Mouse (Mus musculus) left cerebral cortex, adult 2 months (tissue): ENCODE data around the gene Sirpb1a. TPM values are rescaled to one million over a fixed set of nuclear protein-coding genes. Genes with fewer than 3 reads are reported as not detected.
"Not testable (repeated sequence)": the region's sequence is repeated elsewhere in the genome, so short reads cannot be mapped to it uniquely, and the experiment has no call there.

Experiments
- DNase-seq, 2 experiments: peaks; one replicate each; pipeline ENCODE4 v3.0.0; 2021 to 2022; ENCODE audit warnings: low spot score in 2 of 2, mixed read lengths in 1 of 2; ENCODE audit errors: extremely low spot score in 1 of 2
- H3K27ac ChIP-seq: fragments of 200-600 bp; 2 replicates; pipeline ENCODE4 v1.8.1; 2022
- H3K4me3 ChIP-seq: fragments of 200-600 bp; 2 replicates; pipeline ENCODE4 v1.8.1; 2022
- CTCF ChIP-seq: fragments of 200-600 bp; IDR thresholded peaks from 2 replicates; pipeline ENCODE4 v1.8.1; 2022; ENCODE audit warnings: antibody characterized with exemption, mild to moderate bottlenecking, moderate library complexity
- intact Hi-C: fragments of 180-260 bp; cut with DNase I; formaldehyde crosslinking; loops from one replicate; pipeline ENCODE4 v1.15.1; 2025
- long read RNA-seq, 2 experiments: library from polyadenylated mRNA; stranded (forward); transcript quantifications; one replicate each; pipeline ENCODE4 v2.0.0; 2021; ENCODE audit warnings: borderline mapping rate in 2 of 2
- total RNA-seq, 2 experiments: library from RNA; stranded (reverse); gene quantifications; 2 replicates each; pipeline ENCODE4 v1.2.3; 2021

Gene Sirpb1a
- total RNA-seq = not detected
- long read RNA-seq, experiment 1 = 0 reads
- long read RNA-seq, experiment 2 = 0 reads

GRCm38 (mm10) chr3:15426447-15426846, at the start of gene Sirpb1a:
Sirpb1a (minus strand) TSS chr3:15426520.
- H3K27ac ChIP-seq, intact Hi-C loops, H3K4me3 ChIP-seq, DNase-seq: not testable (repeated sequence)

GRCm38 (mm10) chr3:15474831-15475230, 48.5 kb upstream of the Sirpb1a start:
- H3K27ac ChIP-seq, DNase-seq, intact Hi-C loops, H3K4me3 ChIP-seq: not testable (repeated sequence)

- intact Hi-C loops, H3K4me3 ChIP-seq, DNase-seq, H3K27ac ChIP-seq: not testable (repeated sequence)
Observed at GRCm38 (mm10) chr3:15470158-15470557, 43.8 kb upstream of the Sirpb1a start.

GRCm38 (mm10) chr3:15443936-15444335, 17.6 kb upstream of the Sirpb1a start:
- H3K27ac ChIP-seq, H3K4me3 ChIP-seq, intact Hi-C loops, DNase-seq: not testable (repeated sequence)

GRCm38 (mm10) chr3:15439844-15440243, 13.5 kb upstream of the Sirpb1a start:
- H3K27ac ChIP-seq, DNase-seq, H3K4me3 ChIP-seq, intact Hi-C loops: not testable (repeated sequence)

- no peak for TF ChIP-seq CTCF
- no peak for DNase-seq
- intact Hi-C loops = no loop called here
- Histone ChIP-seq H3K27ac (no peak overlapping the region), H3K4me3 (no peak overlapping the region)
Observed at GRCm38 (mm10) chr3:15427917-15428316, 1.6 kb upstream of the Sirpb1a start.

GRCm38 (mm10) chr3:15355690-15356089, 70.6 kb downstream of the Sirpb1a start:
- H3K27ac ChIP-seq, H3K4me3 ChIP-seq, intact Hi-C loops, DNase-seq: not testable (repeated sequence)

GRCm38 (mm10) chr3:15350318-15350717, 76.0 kb downstream of the Sirpb1a start:
- H3K27ac ChIP-seq, intact Hi-C loops, H3K4me3 ChIP-seq, DNase-seq: not testable (repeated sequence)

GRCm38 (mm10) chr3:15345606-15346005, 80.7 kb downstream of the Sirpb1a start:
- DNase-seq, H3K4me3 ChIP-seq, H3K27ac ChIP-seq, intact Hi-C loops: not testable (repeated sequence)

GRCm38 (mm10) chr3:15340287-15340686, 86.0 kb downstream of the Sirpb1a start:
- TF ChIP-seq CTCF = no peak
- H3K27ac ChIP-seq = no peak overlapping the region
- intact Hi-C loops = no loop called here
- DNase-seq = no peak
- H3K4me3 ChIP-seq = no peak overlapping the region

- Histone ChIP-seq H3K4me3 (no peak overlapping the region), H3K27ac (no peak overlapping the region)
- no peak for TF ChIP-seq CTCF
- intact Hi-C loops = no loop called here
- DNase-seq = no peak
Observed at GRCm38 (mm10) chr3:15334182-15334581, 92.1 kb downstream of the Sirpb1a start.

GRCm38 (mm10) chr3:15332063-15332462, 94.3 kb downstream of the Sirpb1a start, which contains the start of gene Gm9733:
Gm9733 (minus strand) TSS chr3:15332302.
- no peak within 1 kb of the TSS for H3K4me3 ChIP-seq
- no peak within 1 kb of the TSS for H3K27ac ChIP-seq
- TF ChIP-seq CTCF = no peak
- intact Hi-C loops = no loop called here
- no peak for DNase-seq

GRCm38 (mm10) chr3:15331545-15331944, 94.8 kb downstream of the Sirpb1a start:
- no peak for TF ChIP-seq CTCF
- intact Hi-C loops = no loop called here
- H3K4me3 ChIP-seq = no peak overlapping the region
- no peak for DNase-seq
- H3K27ac ChIP-seq = no peak overlapping the region

GRCm38 (mm10) chr3:15329549-15329948, 96.8 kb downstream of the Sirpb1a start:
- intact Hi-C loops = loop anchor here (5.0 kb wide), 1 partner anchor 128 kb away; no protein-coding TSS in a partner anchor
- no peak for TF ChIP-seq CTCF
- Histone ChIP-seq H3K27ac (no peak overlapping the region), H3K4me3 (no peak overlapping the region)
- DNase-seq = no peak

Other genes starting within 250 kb of the Sirpb1a start
- not detected for gene Gm9733, start 94.2 kb downstream of the Sirpb1a start, total RNA-seq
- not detected for gene Sirpb1b, start 148.5 kb upstream of the Sirpb1a start, total RNA-seq